Mouse (Mus musculus): ENCODE results near the gene Prg3.

DNA sequence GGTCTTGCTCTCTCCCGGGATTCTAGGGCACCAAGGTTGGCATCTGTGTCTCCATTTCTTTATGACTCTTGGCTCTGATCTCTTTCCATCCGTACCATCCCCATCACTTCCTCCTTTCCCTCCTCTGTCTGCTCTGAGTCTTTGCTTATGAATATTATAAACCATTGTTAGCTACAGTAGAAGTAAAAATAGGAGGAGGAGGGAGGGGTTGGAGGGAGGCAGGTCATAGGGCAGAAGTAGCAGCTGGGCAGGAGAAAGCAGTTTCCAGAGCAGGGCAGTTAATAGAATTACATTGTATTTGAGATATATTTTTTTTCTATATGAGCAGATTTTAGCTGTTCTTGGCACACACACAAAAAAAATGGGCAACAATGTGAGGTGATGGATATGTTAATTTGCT, 39.3 kb upstream of the Prg3 start:
- TF ChIP-seq CTCF (IDR thresholded peaks at IDR 0.05; ENCODE audit: low read depth, low read length) = no peak
- TF ChIP-seq GATA1 (IDR thresholded peaks at IDR 0.05; ENCODE audit: borderline replicate concordance, low read length) = no peak
- TF ChIP-seq GATA2 (IDR thresholded peaks at IDR 0.05; ENCODE audit: borderline replicate concordance, low read depth, low read length) = no peak
